Mouse (Mus musculus) left cerebral cortex, postnatal 4 days (tissue): ENCODE data around the gene Pdlim7. TPM values are rescaled to one million over a fixed set of nuclear protein-coding genes. Genes with fewer than 3 reads are reported as not detected.

Experiments
- DNase-seq: peaks from one replicate; pipeline ENCODE4 v3.0.0-alpha.2; 2022
- intact Hi-C: fragments of 180-260 bp; cut with DNase I; formaldehyde crosslinking; loops from one replicate; pipeline ENCODE4 v1.15.1; 2025
- total RNA-seq, 2 experiments: library from RNA; stranded (reverse); gene quantifications; 2 replicates each; pipeline ENCODE4 v1.2.3; 2021

Gene Pdlim7
- total RNA-seq = 10 to 100 TPM; 62.5 to 66.8 TPM

DNA sequence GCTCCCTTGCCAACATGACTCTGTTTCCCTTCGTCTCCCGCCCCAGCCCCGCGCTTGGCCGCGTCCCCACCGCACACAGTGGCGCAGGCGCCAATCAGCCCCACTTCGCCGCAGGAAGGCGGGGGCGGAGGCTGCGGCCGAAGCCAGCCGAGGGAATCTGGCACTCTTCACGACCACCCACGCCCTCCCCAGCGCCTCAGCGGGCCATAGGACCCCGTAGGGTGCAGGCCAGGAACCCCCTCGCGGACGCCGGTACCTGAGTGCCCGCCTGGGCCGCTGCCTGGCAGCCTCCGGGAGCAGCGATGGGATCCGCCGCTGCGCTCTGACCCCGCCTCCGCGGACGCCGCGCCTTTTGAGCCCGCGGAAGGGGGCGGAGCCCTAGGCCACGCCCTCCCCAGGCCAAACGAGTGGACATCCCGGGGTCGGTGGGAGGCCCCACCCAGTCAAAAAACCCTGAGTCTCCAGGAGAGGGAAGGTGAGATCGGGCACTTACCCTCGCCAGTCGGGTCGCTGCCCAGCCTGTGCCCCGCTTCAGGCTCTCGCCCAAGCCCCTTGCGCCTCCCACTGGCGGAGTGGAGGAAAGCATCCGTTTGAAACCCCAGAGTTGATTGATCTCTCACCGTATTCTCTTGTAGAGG lies at the start of gene Pdlim7:
Gene Pdlim7 (minus strand): TSS at position 566 of the 638 bp plus-strand sequence.
- peak; percentile 89 for DNase-seq
- intact Hi-C loops = loop anchor here (5.0 kb wide), 1 partner anchor 106 kb away; no protein-coding TSS in a partner anchor

DNA sequence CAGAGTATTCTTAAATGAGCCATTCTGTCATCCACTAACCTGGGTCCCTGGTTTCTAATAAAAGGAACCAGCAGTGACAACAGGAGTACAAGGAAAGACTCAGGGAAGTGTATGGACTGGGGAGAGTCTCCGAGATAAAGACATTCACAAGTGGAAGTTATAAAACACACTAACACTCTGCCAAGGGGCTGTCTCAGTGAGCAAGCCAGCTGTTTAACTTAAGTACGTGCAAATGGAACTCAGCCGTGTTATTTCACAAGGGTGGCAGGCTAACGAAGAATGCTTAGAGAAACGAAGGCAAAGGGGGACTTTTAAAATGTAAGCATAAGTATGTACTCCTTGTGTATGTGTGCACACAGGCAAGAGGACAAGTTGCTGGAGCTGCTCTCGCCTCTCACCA lies 44.0 kb upstream of the Pdlim7 start:
- DNase-seq = no peak
- intact Hi-C loops = no loop called here

DNA sequence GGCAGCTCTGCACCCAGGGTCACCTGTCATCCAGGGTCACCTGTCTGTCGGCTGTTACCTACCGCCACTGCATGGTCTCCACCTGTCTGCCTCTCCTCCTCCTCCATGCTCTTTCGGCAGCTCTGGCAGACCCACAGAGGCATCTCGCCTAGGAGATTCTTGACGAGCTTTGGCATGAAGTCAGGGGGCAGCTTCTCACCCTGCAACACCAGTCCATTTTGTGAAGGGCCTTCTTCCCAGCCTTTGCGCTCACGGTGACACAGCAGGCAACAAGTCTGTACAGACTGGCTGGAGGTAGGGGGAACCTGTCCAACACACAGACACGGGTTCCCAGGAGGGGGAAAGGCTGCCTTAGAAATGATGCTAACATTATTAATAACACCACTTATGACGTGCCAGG lies 42.4 kb upstream of the Pdlim7 start:
- intact Hi-C loops = no loop called here
- DNase-seq = no peak

DNA sequence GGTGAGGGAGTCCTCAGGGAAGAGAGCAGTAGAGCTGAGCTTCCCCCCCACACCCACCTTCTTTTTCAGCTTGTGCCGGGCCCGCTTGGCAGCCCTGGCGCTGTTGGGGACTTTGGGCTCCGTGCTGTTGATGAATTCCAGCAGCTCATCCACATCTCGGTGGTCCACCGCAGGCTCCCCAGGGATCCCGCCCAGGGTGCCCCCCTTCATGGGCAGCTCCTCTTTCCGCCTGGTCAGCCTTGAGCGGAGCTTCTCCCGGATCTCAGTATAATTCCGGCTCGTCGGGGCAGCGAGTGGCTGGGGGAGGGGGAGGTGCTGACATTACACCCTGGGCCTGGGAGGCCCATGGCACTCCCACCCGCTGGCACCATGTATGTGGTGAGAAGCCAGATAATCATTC lies 35.6 kb upstream of the Pdlim7 start:
- no peak for DNase-seq
- intact Hi-C loops = no loop called here

- intact Hi-C loops = no loop called here
- no peak for DNase-seq
These were observed 35.0 kb upstream of the Pdlim7 start for GRCm38 (mm10) chr13:55548426-55548825.

GRCm38 (mm10) chr13:55547916-55548315 lies 34.4 kb upstream of the Pdlim7 start:
- intact Hi-C loops = no loop called here
- DNase-seq = no peak

DNA sequence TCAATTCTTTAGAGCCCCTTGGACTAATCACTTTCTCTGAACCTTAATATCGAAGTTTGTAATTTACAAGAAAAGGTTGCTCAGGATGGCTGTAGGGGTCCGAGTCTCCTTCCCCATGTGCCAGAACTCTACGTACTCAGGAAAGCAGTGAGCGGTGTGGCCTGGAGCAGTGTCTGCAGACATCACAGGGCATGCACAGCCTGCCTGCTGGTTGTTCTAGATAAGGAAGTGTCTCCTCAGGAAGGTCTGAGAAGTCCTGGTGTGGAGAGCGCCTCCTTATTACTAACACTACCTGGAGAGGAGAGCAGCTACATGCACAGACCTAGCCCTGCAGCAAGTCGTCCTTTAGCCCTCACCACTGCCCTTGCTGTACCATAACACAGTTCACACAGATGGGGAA lies 31.3 kb upstream of the Pdlim7 start:
- intact Hi-C loops = no loop called here
- no peak for DNase-seq

DNA sequence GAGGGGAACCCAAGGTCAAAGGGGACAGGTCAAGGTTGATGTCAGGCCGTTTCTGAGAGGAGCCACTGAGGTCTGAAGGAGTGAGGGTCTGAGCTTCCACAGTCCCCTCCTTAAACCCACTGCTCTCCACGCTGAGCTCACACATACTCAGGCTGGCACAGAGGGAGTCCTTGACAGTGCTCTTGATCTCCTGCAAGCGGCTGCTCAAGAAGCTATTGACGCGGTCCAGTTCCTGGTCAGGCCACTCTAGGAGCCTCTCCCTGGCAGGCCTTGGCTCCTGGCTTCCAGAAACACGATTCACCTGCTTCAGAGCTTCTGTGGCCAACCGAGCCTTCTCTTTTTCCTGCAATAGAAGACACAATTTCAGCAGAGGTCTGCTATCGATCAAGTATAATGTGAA lies 30.0 kb upstream of the Pdlim7 start:
- intact Hi-C loops = no loop called here
- no peak for DNase-seq

GRCm38 (mm10) chr13:55542891-55543290 lies 29.4 kb upstream of the Pdlim7 start:
- DNase-seq = no peak
- intact Hi-C loops = no loop called here

DNA sequence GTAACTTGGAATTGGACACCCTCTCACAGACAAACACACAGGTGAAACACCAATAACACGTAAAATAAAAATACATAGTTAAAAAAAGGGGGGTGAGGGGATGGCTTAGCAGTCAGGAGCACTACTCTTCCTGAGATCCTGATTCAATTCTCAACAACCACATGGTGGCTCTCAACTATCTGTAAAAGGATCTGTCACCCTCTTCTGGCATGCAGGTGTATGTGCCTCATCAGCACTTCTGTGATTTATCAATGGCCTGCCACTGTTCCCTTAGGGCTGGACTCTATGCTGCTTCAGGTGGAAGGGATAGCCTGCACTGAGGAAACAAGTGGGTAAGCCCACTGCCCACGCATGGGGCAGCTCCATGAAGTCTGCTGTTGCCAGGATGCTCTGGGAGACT lies 27.5 kb upstream of the Pdlim7 start:
- DNase-seq = no peak
- intact Hi-C loops = no loop called here

DNA sequence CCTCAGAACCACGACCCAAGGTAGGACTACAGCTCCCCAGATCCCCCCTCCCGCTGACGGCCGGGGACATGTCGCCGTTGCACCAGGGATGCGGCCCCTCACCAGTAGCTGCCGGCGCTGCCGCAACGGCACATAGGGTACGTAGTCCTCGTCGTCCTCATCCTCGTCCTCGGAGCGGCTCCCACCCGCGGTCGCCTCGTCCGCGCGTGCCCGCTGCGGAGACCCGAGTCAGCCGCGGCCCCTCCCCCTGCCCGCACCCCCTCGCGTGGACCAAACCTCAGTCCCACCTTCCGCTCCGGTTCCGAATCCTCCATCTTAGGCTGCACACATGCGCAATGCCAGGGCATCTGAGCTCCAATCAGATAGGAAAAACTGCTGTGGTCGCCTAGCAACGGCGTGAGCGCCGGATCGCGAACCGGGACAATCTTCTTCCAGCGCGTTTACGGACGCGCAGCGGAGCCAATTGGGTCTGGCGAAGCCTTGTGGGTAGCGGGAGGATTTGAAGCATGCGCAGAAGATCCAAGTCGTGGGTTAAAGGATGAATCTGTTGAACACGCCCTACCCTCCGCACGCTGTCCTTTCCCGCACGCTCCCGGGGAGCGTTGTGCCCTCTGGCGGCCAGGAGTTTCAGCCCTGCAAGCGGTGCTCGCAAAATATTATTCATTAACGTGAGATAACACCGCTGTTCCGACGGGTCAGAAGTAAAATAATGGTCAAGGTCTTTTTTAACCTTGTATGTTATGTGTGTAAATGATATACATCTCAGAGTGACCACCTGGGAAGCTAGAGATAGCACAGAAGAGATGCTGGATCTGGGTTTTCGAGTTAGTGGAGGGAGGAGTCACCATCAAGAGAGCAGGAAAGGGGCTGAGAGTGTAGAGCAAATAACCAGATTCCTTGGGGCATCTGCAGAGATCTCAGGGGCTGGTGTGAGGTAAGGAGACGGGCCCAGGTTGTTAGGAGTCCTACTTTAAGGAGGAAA lies 23.0 kb upstream of the Pdlim7 start, which contains the start of gene Ddx41:
Gene Ddx41 (minus strand): TSS at position 465 of the 982 bp plus-strand sequence.
- intact Hi-C loops = no loop called here
- peak; percentile 98 for DNase-seq

DNA sequence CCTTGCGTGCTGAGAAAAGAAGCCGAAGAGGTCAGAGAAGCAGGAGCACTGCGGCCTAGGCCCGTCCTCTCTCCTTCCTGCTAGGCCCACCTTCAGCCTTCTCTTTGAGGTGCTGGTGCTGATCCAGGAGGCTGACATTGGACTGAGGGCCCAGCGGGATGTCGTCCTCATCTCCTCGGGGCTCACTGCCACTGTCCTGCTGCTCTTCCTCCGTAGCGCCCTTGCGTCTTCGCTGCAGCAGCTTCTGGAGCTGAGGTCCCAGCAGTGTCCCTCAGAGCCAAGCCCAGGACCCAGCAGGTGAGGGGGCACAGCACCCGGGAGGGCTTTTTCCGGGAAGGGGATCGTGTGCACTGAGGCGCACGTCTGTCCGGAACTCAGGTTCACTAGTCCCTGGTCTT lies 22.3 kb upstream of the Pdlim7 start:
- intact Hi-C loops = no loop called here

DNA sequence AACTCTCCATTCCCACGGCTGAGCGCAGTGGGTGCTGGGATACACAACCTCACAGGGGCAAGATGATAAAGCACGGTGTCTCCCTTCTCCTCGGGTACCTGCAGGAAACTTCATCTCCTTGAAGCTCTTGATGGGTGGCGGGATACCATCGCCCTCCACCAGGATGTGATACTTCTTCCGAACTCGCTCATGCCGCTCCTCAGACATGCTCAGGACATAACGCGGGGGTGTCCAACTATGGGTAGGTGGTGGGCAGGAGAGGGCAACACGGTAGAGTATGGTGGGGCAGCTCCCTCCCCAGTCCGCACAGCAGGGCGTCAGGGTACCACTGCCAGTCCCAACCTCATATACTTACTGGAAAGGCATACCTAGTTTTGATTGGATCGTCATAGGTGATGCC lies 21.7 kb upstream of the Pdlim7 start:
- DNase-seq = no peak
- intact Hi-C loops = no loop called here

More for the DNA sequence above, 22.3 kb upstream of the Pdlim7 start:
- no peak for DNase-seq

GRCm38 (mm10) chr13:55529198-55529915 lies 15.9 kb upstream of the Pdlim7 start, which contains the start of gene Dok3:
Gene Dok3, minus strand, starts transcription at chr13:55529296.
- intact Hi-C loops = no loop called here
- no peak for DNase-seq

- intact Hi-C loops = no loop called here
- DNase-seq = no peak
These were observed 14.6 kb upstream of the Pdlim7 start for GRCm38 (mm10) chr13:55527834-55528772.

DNA sequence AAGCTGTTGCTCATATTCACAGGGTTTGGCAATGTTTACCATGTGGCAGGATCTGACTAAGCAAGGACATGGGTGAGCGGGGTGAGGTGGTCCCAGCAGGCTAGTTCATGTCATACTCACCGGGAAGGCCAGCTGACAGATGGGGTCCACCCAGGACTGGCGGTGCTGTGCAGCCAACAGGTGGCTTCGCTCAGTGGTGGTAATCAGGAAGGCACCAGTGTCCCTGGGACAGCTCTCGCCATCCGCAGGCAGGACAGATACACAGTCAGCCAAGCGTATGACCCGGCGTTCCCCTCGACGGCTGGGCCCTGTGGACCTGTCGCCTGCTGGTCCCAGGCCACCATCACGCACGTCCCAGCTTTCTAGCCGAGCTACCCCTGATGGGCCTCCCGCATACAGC lies 13.7 kb upstream of the Pdlim7 start:
- no peak for DNase-seq
- intact Hi-C loops = no loop called here

- intact Hi-C loops = no loop called here
- DNase-seq = no peak
These were observed 12.5 kb upstream of the Pdlim7 start for GRCm38 (mm10) chr13:55525733-55526553.

DNA sequence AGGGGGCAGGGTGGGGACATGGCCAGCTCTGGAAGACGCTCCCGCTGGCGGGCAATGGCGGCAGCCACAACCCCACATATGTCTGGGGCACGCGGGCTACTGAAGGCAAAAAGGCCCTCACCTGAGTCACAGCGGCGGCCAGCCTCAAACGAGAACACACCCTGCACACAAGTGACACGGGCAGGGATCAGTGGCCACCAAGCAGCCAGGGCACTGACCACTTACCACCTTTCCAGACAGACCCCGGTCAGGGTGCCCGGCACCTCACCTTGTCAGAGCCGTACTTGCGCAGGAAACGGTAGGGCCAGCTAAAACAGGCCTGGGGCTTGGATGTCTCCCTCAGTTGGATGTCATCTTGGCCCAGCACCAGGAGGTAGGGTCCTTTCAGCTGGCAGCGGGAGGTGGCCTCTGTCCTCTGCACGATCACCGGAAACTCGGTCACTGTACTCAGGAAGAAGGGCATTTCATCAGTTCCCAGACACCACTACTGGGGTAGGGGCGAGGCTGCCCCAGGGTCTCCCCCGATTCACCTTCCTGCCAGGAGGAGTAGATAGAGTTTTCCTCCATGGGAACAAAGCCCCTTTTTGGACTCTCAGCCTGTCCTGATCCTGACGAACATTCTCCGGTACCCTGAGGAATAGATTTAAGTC lies 10.6 kb upstream of the Pdlim7 start:
- intact Hi-C loops = no loop called here
- DNase-seq = no peak

DNA sequence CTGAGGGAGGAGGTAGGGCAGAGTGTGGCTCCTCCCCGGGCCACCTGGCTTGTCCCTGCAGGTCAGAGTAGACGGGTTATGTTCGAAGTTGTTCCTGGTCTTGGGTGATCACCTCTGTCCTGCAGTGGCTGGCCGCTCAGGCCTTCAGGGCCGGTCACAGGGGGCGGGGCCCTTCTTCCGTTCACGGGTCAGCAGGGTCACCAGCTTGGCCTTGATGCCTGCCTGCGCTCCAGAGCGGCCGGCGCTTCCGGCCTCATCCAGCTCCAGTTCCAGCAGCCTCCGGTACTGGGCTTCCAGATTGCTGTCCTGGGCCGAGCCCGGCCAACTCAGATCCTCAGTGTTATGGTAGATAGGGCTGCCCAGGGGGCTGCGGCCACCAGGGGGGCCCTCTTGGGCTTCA lies 9.8 kb upstream of the Pdlim7 start:
- DNase-seq = no peak
- intact Hi-C loops = no loop called here
